Mouse (Mus musculus): ENCODE measurements around the gene Wdr63.

DNA sequence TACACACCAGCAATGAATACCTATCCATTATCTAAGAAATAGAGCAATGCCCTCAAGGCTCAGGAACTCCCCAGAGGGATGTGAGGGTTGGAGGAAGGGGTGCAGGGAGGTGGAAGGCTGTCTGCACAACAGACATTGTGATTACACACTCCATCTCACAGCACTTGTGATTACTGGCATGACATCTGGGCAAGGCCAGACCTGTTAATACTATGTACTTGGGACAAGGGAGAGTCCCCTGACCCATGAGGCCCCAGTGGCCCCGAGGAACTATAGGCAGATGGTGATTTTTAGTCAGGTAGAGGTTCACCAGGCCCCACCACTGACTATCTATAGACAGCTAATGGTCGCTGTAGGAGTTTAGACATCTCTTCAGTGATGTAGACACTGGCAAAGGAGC lies 54.1 kb downstream of the Wdr63 start:
- no peak for TF ChIP-seq CTCF (IDR thresholded peaks at IDR 0.05; ENCODE audit: borderline replicate concordance, insufficient read depth, low read length)
- TF ChIP-seq POLR2A (IDR thresholded peaks at IDR 0.05; ENCODE audit: low read depth, low read length), result no peak
